Mouse (Mus musculus): ENCODE measurements around the gene Acaca.

The Acaca gene

GRCm38 (mm10) chr11:84145201-84145798 is 15.8 kb downstream of the Acaca start:
- intact Hi-C loops (cut with DNase I): no loop called here

GRCm38 (mm10) chr11:84146081-84146480 is 16.6 kb downstream of the Acaca start:
- intact Hi-C loops (cut with DNase I): no loop called here

- intact Hi-C loops (cut with DNase I): no loop called here
Measured at GRCm38 (mm10) chr11:84150884-84151283, 21.4 kb downstream of the Acaca start.

GRCm38 (mm10) chr11:84156535-84157262 is 27.2 kb downstream of the Acaca start:
- intact Hi-C loops (cut with DNase I): no loop called here

GRCm38 (mm10) chr11:84164123-84164522 is 34.7 kb downstream of the Acaca start:
- intact Hi-C loops (cut with DNase I): no loop called here

GRCm38 (mm10) chr11:84164561-84164960 is 35.1 kb downstream of the Acaca start:
- intact Hi-C loops (cut with DNase I): no loop called here

GRCm38 (mm10) chr11:84167046-84167526 is 37.6 kb downstream of the Acaca start, which contains the start of gene Gm11437:
Gene Gm11437, minus strand, starts transcription at chr11:84167476.
- intact Hi-C loops (cut with DNase I): no loop called here

- intact Hi-C loops (cut with DNase I): no loop called here
Measured at GRCm38 (mm10) chr11:84168701-84169288, 39.3 kb downstream of the Acaca start.

- intact Hi-C loops (cut with DNase I): no loop called here
Measured at GRCm38 (mm10) chr11:84172539-84173435, 43.3 kb downstream of the Acaca start.

- intact Hi-C loops (cut with DNase I): loop anchor here (2.0 kb wide), 1 partner anchor 64 kb away; no protein-coding TSS in a partner anchor
Measured at GRCm38 (mm10) chr11:84178571-84178970, 49.1 kb downstream of the Acaca start.

- intact Hi-C loops (cut with DNase I): loop anchor here (2.0 kb wide), 1 partner anchor 63 kb away; no protein-coding TSS in a partner anchor
Measured at GRCm38 (mm10) chr11:84179226-84179953, 49.9 kb downstream of the Acaca start.

GRCm38 (mm10) chr11:84179954-84180598 is 50.6 kb downstream of the Acaca start:
- intact Hi-C loops (cut with DNase I): loop anchor here (2.0 kb wide), 1 partner anchor 63 kb away; no protein-coding TSS in a partner anchor

GRCm38 (mm10) chr11:84181286-84181685 is 51.8 kb downstream of the Acaca start:
- intact Hi-C loops (cut with DNase I): no loop called here

GRCm38 (mm10) chr11:84188530-84188929 is 59.1 kb downstream of the Acaca start:
- intact Hi-C loops (cut with DNase I): no loop called here

GRCm38 (mm10) chr11:84190581-84191233 is 61.2 kb downstream of the Acaca start:
- intact Hi-C loops (cut with DNase I): no loop called here

- intact Hi-C loops (cut with DNase I): no loop called here
Measured at GRCm38 (mm10) chr11:84193249-84193648, 63.8 kb downstream of the Acaca start.

GRCm38 (mm10) chr11:84194751-84195150 is 65.3 kb downstream of the Acaca start:
- intact Hi-C loops (cut with DNase I): no loop called here

- intact Hi-C loops (cut with DNase I): no loop called here
Measured at GRCm38 (mm10) chr11:84197607-84198402, 68.3 kb downstream of the Acaca start.

- intact Hi-C loops (cut with DNase I): no loop called here
Measured at GRCm38 (mm10) chr11:84205776-84206175, 76.3 kb downstream of the Acaca start.

Measured in adrenal gland (tissue).